Mouse (Mus musculus): ENCODE data around the gene Upf3a. TPM values are rescaled to one million over a fixed set of nuclear protein-coding genes. Genes with fewer than 3 reads are reported as not detected.
"Not testable (repeated sequence)": the region's sequence is repeated elsewhere in the genome, so short reads cannot be mapped to it uniquely, and the experiment has no call there.

The Upf3a gene
- total RNA-seq, 2 experiments from 2014 or later, result 19.9 to 33.0 TPM

DNA sequence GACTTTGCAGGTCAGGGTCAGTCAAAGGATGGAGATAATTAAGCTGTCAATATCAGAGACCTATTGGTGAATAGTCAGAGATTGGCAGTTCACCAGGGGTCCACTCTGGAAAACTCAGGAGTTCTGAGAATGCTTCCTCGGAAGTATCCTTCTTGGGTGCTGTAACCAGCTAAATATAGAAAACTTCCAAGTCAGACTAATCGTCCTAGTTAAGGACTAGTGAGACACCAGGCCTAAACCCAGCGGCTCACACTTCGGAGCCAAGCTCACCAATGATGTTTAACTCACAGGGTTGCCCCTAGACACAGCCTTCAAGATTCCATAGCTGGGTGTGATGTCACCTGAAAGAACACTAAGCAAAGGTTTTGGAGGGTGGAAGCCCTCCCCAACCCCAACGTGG lies 52.9 kb downstream of the Upf3a start, which contains the start of gene AF366264:
TSS of gene AF366264 (minus strand) at position 101 of the 400 bp plus-strand sequence.
- ATAC-seq (replicated peaks; ENCODE audit: low FRiP score, low TSS enrichment, poor library complexity, severe bottlenecking), result not testable (repeated sequence)

DNA sequence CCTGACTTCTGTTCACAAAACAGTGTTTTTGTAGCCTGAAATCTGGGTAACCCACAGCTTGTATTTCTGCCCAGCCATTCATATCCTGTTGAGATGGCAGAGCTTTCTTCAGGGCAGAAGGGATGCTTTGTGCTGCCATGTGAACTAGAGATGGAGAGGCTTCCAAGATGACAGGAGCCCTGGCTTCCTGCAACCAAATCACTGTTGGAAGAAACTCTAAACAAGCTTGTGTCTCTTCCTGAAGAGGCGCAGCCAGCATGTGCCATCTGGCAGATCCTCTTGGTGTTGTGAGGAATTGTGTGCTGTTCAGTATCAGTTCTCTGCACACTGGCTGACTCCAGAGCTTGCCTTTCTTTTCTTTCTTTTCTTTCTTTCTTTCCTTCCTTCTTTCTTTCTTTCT lies 57.9 kb downstream of the Upf3a start:
- not testable (repeated sequence) for ATAC-seq (replicated peaks; ENCODE audit: low FRiP score, low TSS enrichment, poor library complexity, severe bottlenecking)

Other genes with a start within 250 kb of the Upf3a start
- not detected in 2 replicates for gene 1700029H14Rik, start 223.2 kb upstream of the Upf3a start, total RNA-seq (2014; fragmentation: Nextera tagmentation)
- gene 1700029H14Rik, start 223.2 kb upstream of the Upf3a start, total RNA-seq (2017), result not detected in 2 replicates
- gene Rasa3, start 108.0 kb upstream of the Upf3a start, total RNA-seq (2014; fragmentation: Nextera tagmentation), result 34.4 and 36.2 TPM in 2 replicates
- gene Rasa3, start 108.0 kb upstream of the Upf3a start, total RNA-seq (2017), result 25.9 and 43.0 TPM in 2 replicates
- gene Cfap97d2, start 79.7 kb upstream of the Upf3a start, total RNA-seq (2014; fragmentation: Nextera tagmentation), result not detected in 2 replicates
- not detected in 2 replicates for gene Cfap97d2, start 79.7 kb upstream of the Upf3a start, total RNA-seq (2017)
- gene Cdc16, start 27.9 kb upstream of the Upf3a start, total RNA-seq (2014; fragmentation: Nextera tagmentation), result 48.8 and 72.3 TPM in 2 replicates
- 52.0 and 55.6 TPM in 2 replicates for gene Cdc16, start 27.9 kb upstream of the Upf3a start, total RNA-seq (2017)
- not detected in 2 replicates for gene AF366264, start 52.8 kb downstream of the Upf3a start, total RNA-seq (2014; fragmentation: Nextera tagmentation)
- not detected in 2 replicates for gene AF366264, start 52.8 kb downstream of the Upf3a start, total RNA-seq (2017)
- 39.4 and 41.1 TPM in 2 replicates for gene Champ1, start 84.0 kb downstream of the Upf3a start, total RNA-seq (2014; fragmentation: Nextera tagmentation)
- 38.4 and 38.5 TPM in 2 replicates for gene Champ1, start 84.0 kb downstream of the Upf3a start, total RNA-seq (2017)
- gene Coprs, start 104.7 kb downstream of the Upf3a start, total RNA-seq (2014; fragmentation: Nextera tagmentation), result 1.1 and 8.7 TPM in 2 replicates
- gene Coprs, start 104.7 kb downstream of the Upf3a start, total RNA-seq (2017), result 2.4 and 7.7 TPM in 2 replicates

Measured in megakaryocyte-erythroid progenitor cell, adult 5-6 weeks (primary cell).